Mouse (Mus musculus) testis, adult 2 months (tissue): Measurements from ENCODE around the gene Ldhc.

Experiments used
- CTCF ChIP-seq: fragments of 200-500 bp; IDR thresholded peaks from 2 replicates; pipeline ENCODE4 v1.5.1; 2012; ENCODE audit warnings: low read depth, mild to moderate bottlenecking, inconsistent platforms, low read length, moderate library complexity; ENCODE audit not compliant: control insufficient read depth, insufficient read depth, insufficient replicate concordance
- POLR2A ChIP-seq: fragments of 200-500 bp; IDR thresholded peaks from 2 replicates; pipeline ENCODE4 v1.6.1; 2012; ENCODE audit warnings: low read depth, mild to moderate bottlenecking, inconsistent platforms, low read length, moderate library complexity; ENCODE audit not compliant: control insufficient read depth

DNA sequence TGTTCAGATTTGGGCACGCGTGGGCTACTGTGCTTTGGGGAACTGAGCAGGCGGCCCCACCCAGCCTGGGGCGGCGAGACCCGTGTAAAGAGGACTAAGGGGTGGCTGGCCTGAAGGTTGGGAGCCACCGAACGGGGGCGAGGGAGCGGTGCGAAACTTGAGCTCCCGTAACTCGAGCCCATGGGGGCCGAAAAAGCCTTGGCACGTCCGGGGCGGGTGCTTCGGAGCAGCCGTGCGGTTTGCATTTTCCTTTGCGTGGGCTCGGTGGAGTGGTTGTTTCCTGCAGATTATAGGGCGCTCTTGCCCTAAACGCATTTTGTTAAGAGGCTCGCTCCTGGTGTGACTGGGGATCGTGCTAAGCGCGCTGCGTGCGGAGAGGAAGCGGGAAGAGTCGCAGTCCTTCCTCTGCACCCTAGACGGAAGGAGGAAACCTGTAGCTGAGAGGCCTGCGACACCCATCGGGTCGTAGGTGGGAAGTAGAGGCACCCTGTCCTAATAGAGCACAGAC is 15.0 kb upstream of the Ldhc start:
- no peak for TF ChIP-seq CTCF
- TF ChIP-seq POLR2A, result no peak
